Mouse (Mus musculus) adrenal gland, adult (tissue): Measurements from ENCODE around the gene Kalrn.

ENCODE experiments used
- DNase-seq, 2 experiments: peaks; one replicate each; pipeline ENCODE4 v3.0.0; 2022 to 2023; ENCODE audit warnings: low spot score in 1 of 2; ENCODE audit not compliant: inconsistent age in 2 of 2

The Kalrn gene

DNA sequence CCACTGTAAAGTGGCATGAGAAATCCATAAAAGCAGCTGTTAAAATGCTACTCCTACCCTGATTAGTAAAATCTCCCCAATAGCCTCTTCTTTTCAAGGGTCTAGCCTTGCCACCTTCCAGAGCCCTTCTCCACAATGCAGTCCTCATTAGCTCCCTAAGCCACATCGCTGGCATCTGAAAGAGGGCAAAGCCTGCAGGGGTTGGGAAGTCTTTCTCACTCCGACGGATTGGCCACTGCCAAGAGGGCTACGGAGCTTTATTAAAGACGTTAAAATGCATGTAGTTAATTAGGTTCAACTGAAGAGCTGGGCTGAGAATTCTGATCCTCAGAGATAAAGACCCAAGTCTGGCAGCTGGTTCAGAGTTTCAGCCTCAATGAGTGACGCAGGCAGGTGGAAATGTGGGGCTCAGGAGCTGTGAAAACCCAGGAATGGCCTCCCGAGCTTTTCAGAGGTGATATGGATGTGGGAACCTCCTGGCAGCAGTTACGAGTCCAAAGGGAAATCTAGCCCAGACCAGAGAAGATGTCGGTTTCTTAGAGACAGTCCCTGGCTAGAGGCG is 569.7 kb downstream of the Kalrn start:
- DNase-seq: peak in 1 of 2 experiments; percentile 1

DNA sequence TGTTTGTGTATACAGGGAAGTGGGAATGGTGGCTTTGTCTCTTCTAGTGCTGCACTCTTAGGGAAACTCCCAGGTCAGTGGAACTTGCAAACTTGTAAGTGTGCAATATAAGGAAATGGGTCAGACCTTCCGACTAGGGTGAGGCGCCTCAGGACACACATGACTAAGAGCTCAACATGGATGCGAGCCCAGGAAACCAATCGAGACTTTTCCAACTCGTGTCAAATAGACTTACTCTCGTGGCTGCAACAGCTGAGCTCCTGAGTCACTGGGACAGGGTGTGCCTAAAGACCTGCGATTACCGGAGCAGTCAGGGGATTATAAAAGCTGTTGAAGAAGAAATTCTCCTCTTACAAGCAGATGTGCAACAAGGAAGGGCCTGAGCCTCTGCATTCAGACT is 572.6 kb downstream of the Kalrn start:
- peak in 1 of 2 experiments; percentile 34 for DNase-seq

DNA sequence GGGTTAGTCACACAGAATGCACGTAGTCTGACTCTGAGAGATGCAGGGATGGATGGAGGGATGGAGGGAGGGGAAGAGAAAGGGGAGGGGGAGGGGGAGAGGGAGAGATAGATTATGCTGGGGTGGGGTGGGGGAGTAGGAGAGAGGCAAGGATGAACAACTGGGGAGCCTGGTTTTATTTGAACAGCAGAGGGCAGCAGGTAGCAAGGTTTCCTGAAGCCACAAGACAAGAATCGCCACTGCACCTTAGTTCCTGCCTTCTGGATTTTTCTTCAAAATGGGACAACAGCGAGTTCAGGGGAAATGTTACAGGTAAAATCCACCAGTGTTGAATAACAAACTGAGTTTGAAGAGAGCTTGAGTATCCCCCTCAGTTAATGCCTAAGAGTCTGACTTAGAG is 573.9 kb downstream of the Kalrn start:
- peak; percentile 22 to 73 for DNase-seq

DNA sequence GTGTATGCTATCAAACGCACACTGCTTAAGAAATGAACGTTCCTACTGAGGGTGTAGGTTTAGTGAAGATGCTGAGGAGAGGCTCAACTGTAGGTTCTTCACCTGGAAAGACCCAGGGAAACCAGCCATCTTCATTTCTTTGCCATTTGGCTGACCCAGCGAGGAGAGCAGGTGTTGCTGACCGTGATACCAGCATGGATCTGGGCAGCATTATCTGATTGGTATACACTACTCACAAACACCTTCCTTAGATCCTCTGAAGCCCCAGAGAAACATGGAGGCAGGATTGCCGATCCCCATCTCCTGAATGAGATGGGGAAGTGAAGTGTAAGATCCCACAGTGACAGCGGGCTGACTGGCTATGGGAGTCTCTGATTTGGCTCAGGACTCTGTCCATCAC is 575.3 kb downstream of the Kalrn start:
- no peak for DNase-seq

DNA sequence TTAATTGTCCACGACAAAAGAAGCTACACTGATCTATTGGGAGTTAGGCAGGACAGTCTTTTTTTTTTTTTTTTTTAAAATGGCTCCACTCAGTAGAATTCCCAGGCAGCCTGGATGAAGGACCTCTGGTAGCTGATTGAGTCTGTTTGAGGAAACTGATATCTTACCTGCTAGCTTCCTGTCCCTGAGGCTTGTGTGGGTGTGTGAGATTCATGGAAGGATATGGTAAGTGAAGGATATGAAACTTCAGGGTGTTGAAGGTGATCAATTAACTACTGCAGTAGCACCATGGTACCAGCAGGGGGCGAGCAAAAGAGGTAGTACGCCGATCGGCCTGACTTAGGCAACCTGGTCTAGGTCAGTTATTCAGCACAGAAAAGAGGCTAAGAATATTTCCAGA is 577.3 kb downstream of the Kalrn start:
- peak; percentile 38 to 79 for DNase-seq

DNA sequence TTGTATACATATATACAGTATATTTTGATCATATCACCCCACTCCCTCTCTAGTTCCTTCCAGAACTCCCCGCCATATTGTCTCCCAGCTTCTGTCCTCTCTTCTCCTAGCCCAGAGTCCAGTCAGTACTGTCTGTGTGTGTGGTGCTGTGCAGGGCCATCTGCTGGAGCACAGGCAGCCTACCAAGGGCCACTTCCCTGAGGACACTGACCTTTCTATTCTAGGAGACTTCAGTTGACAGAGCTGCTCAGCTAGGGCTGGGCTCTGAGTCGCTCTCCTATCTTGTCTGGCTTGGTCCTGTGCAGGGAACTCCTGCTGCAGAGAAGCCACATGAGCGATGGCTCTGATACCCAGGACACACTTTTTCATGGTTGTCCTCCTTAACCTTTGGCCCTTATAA is 577.8 kb downstream of the Kalrn start:
- no peak for DNase-seq

DNA sequence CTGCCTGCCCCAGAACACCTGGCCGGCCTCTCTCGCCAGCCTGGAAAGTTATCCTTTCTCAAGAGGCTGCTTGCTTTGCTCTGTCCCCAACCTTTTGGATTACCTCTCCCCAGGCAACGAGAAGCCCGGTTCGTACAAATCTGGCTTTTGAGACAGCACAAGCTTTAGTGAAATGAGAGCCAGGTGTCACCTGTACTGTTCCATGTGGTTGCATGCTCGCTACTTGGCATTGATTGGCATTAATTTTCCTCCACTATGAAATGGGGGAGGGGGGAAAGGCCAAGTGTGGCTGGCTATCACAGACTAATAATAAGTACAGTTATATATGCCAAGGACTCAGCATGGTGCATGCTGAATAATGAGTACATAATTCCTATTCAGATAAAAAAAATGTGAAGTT is 579.0 kb downstream of the Kalrn start:
- no peak for DNase-seq

DNA sequence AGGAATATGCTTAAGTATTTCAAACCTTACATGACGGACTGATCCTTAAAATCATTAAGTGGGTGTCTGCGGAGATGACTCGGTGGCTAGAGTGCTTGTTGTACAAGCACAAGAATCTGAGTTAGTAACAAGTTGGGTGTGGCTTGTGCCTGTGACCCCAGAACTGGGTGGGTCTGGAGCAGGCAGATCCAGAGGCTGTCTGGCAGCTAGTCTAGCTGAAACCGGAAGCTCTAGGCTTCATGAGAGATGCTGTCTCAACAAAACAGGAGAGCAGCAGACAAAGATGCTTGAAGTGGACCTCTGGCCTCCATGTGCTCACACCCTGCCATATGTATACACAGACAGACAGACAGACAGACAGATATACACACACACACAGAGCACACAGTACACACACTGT is 582.6 kb downstream of the Kalrn start:
- DNase-seq: no peak

DNA sequence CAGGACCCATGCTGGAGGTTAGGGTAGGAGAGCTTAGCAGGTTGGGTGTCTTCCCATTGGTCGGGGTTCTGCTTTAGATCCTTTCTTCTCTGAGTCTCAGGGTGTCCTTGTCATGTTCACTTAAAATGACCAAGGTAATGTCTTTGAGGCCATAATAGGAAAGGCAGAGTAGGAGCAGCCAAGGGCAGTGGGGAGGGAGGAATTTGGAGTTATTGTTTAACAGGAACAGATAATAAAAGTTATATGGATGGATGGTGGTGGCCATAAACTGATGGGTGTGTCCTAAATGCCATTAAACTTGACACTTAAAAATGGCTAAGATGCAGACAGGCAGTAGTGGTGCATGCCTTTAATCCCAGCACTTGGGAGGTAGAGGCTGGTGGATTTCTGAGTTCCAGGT is 584.2 kb downstream of the Kalrn start:
- DNase-seq: no peak

DNA sequence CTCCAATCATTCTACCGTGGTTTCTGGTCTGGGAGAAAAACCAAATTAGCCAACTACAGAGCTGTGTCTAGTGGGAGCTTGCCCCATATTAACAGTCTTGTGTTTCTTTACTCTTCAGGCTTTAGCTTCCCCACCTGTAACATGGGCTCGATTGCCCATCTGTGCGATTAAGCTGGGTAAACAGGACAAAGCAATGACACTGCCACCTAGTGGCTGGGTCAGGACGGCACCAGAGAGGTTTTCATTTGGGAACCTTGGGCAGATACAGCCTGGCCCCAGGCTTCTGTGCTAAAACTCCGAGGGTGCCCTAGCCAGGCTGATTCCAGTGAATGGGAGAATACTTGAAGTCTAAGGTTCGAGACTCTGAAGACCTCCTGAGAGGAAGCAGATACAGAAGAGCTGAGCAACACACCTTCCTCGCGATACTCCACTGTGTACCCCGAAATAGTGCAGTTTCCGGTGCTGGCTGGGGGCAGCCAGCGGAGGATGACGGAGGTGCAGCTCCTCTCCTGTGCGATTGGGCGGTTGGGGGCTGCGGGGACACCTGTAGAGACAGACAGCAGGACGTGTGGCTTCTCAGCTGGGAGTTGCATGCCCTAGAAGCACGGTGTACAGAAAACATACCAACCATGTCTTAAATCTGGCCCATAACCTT is 584.8 kb downstream of the Kalrn start:
- DNase-seq: peak; percentile 62 to 86

DNA sequence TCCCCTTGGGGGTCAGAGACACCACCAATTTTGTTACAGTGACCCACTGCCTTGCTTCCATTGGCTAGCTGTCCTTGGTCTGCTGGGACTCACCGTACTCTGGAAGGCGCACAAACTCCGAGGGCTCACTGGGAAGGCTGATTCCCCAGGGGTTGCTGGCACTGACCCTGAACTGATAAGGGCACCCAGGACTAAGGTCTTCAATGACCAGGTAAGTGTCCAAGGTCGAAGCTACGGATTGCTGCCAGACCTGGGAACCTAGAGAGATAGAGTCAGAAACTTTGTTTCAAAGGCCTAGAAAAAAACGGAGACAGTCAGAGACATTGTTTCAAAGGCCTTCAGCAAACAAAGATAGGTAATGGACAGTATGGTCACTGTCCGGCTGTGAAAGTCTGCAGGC is 586.3 kb downstream of the Kalrn start:
- DNase-seq: no peak

DNA sequence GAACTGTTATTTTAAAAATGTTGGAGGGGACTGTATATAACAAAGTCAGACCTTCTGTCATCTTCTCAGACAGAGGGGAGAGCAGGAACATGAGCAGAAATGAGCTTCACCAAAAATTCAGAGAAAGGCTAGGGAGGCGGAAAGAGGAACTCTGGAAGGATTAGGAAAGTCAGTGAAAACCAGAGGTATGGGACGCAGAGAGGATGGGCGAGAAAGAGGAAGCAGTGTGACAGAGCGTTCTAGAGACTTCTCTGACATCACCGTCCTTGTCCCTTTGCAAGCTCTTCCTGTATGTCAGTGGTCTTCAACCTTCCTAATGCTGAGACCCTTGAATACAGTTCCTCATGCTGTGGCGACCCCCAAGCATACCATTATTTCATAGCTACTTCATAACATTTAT is 588.0 kb downstream of the Kalrn start:
- no peak for DNase-seq

DNA sequence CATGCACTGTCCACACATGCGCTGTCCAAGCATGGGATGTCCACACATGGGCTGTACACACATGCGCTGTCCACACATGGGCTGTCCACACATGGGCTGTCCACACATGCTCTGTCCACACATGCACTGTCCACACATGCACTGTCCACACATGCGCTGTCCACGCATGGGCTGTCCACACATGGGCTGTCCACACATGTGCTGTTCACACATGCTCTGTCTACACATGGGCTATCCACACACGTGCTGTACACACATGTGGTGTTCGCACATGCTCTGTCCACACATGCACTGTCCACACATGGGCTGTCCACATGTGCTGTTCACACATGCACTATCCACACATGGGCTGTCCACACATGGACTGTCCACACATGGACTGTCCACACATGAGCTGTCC is 589.6 kb downstream of the Kalrn start:
- DNase-seq: no peak

DNA sequence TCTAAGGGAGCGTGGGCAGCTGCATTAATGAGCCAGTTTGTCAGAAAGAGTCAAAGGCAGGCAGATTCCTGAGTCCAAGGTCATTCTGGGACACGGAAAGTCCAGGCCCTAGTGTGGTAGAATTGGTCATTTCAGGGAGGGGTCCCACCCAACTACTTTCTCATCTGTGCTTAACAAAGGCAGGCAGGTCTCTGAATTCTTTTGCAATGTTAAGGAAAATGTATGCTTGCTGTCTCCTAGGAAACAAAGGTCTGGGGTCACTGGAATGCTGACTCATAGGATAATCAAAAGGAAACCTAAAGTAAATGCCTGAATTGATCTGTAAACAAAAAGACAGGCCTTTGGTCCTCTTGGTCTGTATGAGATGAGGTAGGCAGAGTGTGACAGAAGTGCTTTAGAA is 593.5 kb downstream of the Kalrn start:
- DNase-seq: no peak

DNA sequence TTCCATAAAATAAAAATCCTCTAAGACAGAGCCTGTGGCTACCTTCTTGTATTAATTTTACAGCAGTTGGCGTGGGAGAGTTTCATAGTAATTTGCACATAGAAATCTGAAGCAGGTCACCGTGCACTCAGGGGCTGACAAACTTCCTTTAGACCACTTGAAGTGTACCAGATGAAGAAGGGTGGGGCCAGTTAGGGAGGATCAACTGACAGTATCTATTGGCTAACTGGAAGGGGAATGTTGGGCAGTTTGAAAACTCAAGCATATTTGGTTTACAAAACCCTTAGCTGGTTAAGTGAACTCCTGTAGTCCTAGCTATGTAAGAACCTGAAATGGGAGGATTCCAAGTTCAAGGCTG is 606.1 kb downstream of the Kalrn start:
- DNase-seq: no peak

DNA sequence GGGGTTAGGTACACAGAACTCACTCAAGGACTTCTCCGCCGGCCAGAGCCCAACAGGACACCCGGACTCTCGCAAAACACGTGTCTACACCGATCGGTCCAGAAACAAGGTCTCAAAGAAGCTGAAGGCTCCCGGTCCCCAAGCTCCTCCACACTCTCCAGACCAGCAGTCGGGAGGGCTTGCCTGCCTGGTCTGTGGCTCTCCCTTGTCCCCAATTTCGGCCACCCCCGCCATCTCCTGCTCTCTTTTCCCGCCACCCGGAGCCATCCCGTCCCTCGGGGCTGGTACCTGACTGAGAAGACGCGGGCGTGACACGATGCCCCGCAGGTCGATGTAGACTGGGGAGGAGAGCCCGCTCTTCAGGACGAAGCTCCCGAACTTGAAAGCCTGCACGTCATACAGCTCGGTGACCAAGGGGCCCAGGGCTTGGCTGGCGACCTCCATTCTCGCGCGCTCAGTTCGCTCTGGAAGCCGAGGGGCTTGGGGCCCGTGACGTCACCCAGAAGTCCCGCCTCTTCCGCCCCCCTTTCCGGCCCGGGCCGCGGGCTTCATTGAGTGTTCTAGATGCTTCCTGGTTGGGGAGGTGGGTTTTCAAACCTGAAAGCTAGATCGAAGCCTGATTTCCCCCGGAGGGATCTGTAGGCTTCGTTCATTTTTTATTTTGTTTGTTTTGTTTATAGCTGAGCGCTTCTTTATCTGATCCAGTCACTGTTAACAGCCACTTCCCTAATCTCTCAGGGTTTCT is 606.6 kb downstream of the Kalrn start, which contains the start of gene Umps:
Gene Umps, minus strand, starts transcription at position 501 of the 745 bp plus-strand sequence.
- DNase-seq: peak; percentile 85 to 96

DNA sequence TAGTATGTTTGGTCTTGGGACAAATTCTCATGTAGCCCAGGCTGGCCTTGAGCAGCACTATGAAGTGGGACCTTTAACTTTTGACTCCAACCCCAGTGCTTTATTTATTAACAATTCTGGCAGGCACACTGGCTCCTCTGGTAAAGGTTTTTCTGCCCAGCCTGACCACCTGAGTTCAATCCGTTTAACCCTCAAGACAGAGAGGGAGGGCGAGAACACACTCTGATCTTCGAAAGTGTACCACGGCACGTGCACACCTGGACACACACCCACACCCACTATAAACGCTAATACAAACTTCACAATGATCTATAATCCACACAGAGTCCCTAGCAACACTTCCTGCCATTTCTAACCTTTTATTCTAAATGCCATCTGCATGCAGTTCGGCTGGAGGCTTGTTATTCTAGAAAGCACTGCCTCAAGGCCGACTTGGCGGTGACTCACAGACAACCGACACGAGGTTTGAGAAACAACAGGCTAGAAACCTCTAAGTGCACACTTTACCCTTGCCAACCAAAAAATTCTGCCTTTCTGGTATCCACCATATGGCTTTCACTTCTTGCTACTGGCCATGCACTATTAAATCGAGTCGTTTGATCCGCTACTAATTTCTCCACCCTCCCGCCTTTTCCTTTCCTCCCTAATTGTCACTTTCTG is 607.3 kb downstream of the Kalrn start:
- peak; percentile 75 to 89 for DNase-seq

DNA sequence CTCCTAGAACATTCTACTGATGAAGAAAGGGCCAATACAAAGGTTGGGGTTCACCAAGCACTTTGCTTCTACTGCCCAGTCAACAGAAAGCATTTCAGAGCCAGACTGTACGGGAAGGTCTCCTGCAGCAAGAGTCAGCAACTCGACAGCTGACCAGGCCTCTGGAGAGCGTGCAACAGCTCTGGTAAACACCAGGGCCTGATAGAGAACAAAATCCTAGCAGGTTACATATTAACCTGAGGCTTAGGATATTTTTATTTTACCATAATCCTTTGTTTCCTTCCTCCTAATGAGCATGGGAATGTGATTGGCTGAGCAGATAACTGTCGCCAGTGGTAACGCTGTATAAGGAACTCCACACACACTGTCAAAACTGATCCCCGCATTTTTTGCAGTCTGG is 609.8 kb downstream of the Kalrn start:
- no peak for DNase-seq

DNA sequence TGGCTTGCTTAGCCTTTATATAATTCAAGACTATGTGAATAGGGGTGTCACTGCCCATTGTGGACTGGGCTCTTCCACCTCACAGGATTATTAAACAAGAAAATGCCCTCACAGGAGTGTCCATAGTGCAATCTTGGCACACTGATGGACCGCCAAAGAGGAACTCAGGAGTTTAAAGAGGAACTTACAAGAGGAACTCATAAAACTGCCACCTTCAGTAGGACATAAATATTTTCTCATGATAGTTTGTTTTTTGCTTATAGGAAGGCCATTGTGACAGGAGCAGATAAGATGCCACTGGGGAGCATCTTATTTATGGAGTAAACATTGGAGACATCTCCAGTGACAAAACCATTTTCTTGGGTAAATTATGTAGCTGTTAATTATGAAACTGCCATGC is 618.5 kb downstream of the Kalrn start:
- DNase-seq: no peak

DNA sequence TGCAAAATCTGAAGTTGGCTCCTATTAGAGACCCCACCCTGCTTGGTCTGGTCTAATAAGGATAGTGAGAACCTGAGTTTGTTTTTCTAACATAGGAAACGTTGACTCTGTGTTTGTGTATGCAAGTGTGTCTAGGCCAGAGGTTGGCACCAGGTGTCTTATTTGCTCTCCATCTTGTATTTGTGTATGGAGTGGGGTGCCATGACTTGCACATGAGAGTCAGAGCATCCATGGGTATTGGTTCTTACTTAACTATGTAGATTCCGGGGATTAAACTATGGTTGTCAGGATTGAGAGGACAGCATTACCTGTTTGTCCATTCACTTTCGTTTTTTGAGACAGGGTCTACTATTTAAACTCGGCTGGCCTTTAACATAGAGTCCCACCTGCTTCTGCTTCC is 620.3 kb downstream of the Kalrn start:
- DNase-seq: no peak

DNA sequence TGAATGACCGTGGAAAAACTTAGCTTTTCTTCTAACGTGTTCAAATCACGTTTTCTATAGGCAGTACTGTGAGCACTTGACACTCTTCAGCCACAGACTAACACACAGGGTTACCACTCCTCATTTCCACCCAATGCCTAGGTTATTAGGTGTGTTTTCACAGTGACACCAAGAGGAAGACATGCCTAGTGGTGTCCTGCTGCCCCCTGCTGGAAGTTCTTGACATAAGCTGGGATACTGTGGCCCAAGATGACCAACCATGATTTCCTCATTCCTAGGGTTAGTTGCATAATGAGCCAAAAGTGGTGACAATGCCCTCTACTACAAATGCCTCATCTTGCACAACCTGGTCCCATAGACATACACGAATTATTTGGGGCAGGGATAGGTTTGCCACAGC is 622.5 kb downstream of the Kalrn start:
- DNase-seq: peak; percentile 91 to 98

DNA sequence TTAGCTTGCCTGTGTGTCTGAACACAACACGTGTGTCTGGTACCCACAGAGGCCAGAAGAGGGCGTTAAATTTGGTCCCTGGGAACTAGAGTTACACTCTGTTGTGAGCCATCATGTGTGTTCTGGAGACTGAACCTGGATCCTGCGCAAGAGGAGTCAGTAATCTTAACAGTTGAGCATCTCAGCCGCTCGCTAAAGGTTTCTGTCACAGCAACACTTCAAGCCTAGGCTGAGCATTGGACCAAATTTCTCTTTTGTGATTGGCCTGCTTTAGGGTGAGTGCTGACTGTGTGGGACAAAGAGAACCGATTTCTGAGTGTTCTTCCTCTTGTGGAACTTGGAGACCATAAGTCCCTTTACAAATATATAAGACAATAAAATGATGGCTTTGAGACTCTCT is 622.9 kb downstream of the Kalrn start:
- peak in 1 of 2 experiments; percentile 64 for DNase-seq
